Mouse (Mus musculus) midbrain, embryonic 12.5 days (tissue): ENCODE data around the gene Gng11. TPM values are rescaled to one million over a fixed set of nuclear protein-coding genes. Genes with fewer than 3 reads are reported as not detected.

Source experiments
- ATAC-seq: fragments of 200-750 bp; cut with Nextera tagmentation; 2 replicates; pipeline ENCODE4 v1.8.0; 2017; ENCODE audit warnings: low read depth, moderate TSS enrichment, moderate library complexity; ENCODE audit not compliant: low FRiP score
- H3K27ac ChIP-seq: fragments of 300-500 bp; sonication (generic); replicated peaks from 2 replicates; pipeline ENCODE4 v1.5.1; 2016; ENCODE audit warnings: mild to moderate bottlenecking
- H3K27me3 ChIP-seq: fragments of 300-500 bp; sonication (generic); 2 replicates; pipeline ENCODE4 v1.6.1; 2016; ENCODE audit warnings: mild to moderate bottlenecking
- H3K36me3 ChIP-seq: fragments of 300-500 bp; sonication (generic); 2 replicates; pipeline ENCODE4 v1.6.1; 2016
- H3K4me1 ChIP-seq: fragments of 300-500 bp; sonication (generic); 2 replicates; pipeline ENCODE4 v1.6.1; 2016
- H3K4me2 ChIP-seq: fragments of 300-500 bp; sonication (generic); replicated peaks from 2 replicates; pipeline ENCODE4 v1.6.1; 2016; ENCODE audit warnings: mild to moderate bottlenecking, moderate library complexity
- H3K4me3 ChIP-seq: fragments of 300-500 bp; sonication (generic); 2 replicates; pipeline ENCODE4 v1.5.1; 2016; ENCODE audit warnings: mild to moderate bottlenecking
- H3K9ac ChIP-seq: fragments of 300-500 bp; sonication (generic); replicated peaks from 2 replicates; pipeline ENCODE4 v1.6.1; 2016; ENCODE audit warnings: mild to moderate bottlenecking, moderate library complexity
- H3K9me3 ChIP-seq: fragments of 300-500 bp; sonication (generic); 2 replicates; pipeline ENCODE4 v1.6.1; 2016; ENCODE audit warnings: mild to moderate bottlenecking
- WGBS: fragments of 180-500 bp; shearing (Covaris S2); methylation state at CpG from one replicate; pipeline ENCODE4 v1.1.7; 2016; 5-methylcytosine and 5-hydroxymethylcytosine counted together
- polyA plus RNA-seq: library from polyadenylated mRNA; unstranded; fragments of >200 nt; fragmentation: Nextera tagmentation; extraction: Ambion mirVana; gene quantifications from 2 replicates; pipeline ENCODE4 v1.2.1, GENCODE M21; 2016

The Gng11 gene
- polyA plus RNA-seq, 1 experiment from 2014 or later: 34.4 TPM

DNA sequence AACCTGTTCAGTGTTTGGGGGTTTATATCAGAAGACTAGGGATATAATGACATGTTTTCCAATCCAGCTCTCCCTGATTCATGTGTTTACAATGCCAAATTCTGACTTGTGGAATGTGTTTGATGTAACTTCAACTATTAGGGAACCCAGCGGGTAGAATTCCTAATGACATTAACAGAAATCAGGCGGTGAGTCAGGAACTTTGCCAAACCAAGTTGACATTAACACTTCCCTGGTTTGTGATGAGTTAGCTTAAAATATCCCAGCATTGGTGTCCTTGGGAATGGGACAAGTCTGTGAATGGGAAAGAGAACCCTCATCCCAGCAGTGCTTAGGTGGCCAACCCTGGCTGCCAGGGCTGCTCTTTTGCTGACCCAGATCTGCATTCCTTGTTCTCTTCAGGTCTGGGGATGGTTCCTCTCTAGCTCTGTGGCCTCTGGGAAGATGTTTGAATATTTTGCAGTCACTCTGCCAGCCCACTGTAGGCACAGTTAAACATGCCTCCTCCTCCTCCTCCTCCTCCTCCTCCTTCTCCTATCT, 4.9 kb downstream of the Gng11 start:
- 82% methylated on average over 2 of the region's 2 CpGs for WGBS
- no peak overlapping the region for H3K4me3 ChIP-seq
- H3K4me2 ChIP-seq: no peak overlapping the region
- no peak for ATAC-seq
- H3K36me3 ChIP-seq: no peaks in the 10 kb centered on the region
- H3K9me3 ChIP-seq: no peaks in the 10 kb centered on the region
- no peak overlapping the region for H3K27ac ChIP-seq
- H3K27me3 ChIP-seq: 0 out of 2 replicates have a peak, but pooled peaks cover 3% of the 10 kb centered on the region
- no peak overlapping the region for H3K9ac ChIP-seq
- H3K4me1 ChIP-seq: peaks cover 6% of the 10 kb centered on the region

DNA sequence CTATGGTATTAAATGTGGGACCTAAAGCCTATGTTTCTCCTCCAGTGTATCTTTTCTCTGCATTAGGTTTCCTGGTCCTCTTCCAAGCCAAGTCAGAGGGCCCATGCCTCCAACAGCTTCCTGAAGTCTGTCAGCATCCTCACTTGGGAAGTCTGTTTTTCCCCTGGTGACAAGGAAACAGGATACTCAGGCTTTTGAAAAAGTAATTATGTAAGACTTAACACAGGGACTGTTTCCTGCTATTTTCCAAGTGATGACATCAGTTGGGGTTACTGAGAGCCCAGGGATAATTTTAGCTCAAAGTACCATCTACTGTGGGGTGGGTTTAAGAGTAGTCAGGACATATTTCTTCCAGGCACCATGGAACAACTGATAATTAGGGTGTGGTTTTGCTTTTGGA, 5.8 kb downstream of the Gng11 start:
- H3K9ac ChIP-seq: no peak overlapping the region
- H3K4me3 ChIP-seq: no peak overlapping the region
- H3K27ac ChIP-seq: no peak overlapping the region
- H3K4me1 ChIP-seq: no peaks in the 10 kb centered on the region
- no peak for ATAC-seq
- no peaks in the 10 kb centered on the region for H3K27me3 ChIP-seq
- H3K4me2 ChIP-seq: no peak overlapping the region
- no peaks in the 10 kb centered on the region for H3K36me3 ChIP-seq
- H3K9me3 ChIP-seq: no peaks in the 10 kb centered on the region

DNA sequence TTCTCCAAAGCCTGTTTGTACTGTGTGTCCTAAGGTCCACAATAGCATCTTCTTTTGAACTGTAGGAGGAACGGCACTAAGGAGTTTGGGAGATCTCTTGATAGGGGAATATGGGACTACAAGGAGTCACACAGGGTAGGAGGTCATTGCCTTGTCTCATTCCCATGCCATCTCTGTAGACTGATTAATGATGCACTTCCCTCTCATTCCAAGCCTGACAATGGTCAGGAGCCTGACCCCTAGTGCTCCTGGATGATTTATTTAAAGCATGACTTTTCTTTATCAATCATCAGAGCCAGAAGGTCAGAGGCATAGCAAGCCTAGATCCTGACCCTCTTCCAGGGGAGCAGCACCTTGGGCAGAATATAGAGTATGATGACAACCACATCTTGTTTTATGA, 18.9 kb downstream of the Gng11 start:
- no peak for ATAC-seq
- no peaks in the 10 kb centered on the region for H3K4me1 ChIP-seq
- WGBS: 79% methylated on average over 1 of the region's 1 CpGs
- H3K9ac ChIP-seq: no peak overlapping the region
- H3K27ac ChIP-seq: no peak overlapping the region
- no peak overlapping the region for H3K4me3 ChIP-seq
- no peaks in the 10 kb centered on the region for H3K9me3 ChIP-seq
- H3K27me3 ChIP-seq: no peaks in the 10 kb centered on the region
- H3K4me2 ChIP-seq: no peak overlapping the region
- H3K36me3 ChIP-seq: no peaks in the 10 kb centered on the region

DNA sequence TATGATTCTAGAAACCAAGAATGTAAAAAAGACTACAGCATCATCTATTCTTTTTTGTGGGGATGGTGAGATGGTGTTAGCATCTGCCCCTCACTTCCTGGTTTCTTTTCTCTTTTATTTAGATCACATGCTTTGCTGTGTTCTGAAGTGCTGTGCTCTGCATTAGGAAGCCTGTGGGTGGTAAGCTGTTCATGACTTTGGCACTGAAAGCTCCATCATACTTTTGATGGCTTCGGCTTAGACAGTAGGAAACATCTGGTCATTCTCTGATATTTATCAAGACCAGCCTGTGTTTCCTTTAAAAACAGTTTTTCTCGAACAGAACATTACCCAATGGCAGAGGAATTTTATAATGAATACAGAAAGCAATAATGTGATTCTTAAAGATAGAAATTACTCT, 22.7 kb downstream of the Gng11 start:
- H3K4me3 ChIP-seq: no peak overlapping the region
- no peaks in the 10 kb centered on the region for H3K9me3 ChIP-seq
- H3K27me3 ChIP-seq: no peaks in the 10 kb centered on the region
- H3K36me3 ChIP-seq: no peaks in the 10 kb centered on the region
- WGBS: 80% methylated on average over 2 of the region's 2 CpGs
- no peak for ATAC-seq
- no peak overlapping the region for H3K4me2 ChIP-seq
- no peak overlapping the region for H3K9ac ChIP-seq
- H3K27ac ChIP-seq: no peak overlapping the region
- H3K4me1 ChIP-seq: no peaks in the 10 kb centered on the region

DNA sequence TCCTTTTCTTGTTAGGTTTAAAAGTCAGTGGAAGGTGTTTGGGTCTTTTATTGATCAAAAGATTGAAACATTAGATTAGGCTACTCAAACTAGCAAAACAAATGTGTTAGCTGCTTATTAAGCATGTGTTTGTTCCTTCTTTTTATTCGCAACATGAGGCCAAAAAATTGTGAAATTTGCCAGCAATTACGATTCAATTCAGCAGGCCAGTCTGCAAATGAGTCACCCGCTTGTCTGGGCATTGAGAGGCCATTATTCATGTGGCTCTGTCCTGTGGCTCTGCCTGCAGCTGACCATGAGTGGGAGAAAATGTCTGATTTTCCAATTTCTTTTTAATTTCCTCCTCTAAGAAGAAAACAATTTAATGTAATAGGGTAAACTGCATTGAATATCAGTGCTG, 27.3 kb downstream of the Gng11 start:
- H3K4me1 ChIP-seq: no peaks in the 10 kb centered on the region
- no peak overlapping the region for H3K4me3 ChIP-seq
- H3K9ac ChIP-seq: no peak overlapping the region
- H3K27me3 ChIP-seq: no peaks in the 10 kb centered on the region
- no peak overlapping the region for H3K27ac ChIP-seq
- H3K36me3 ChIP-seq: no peaks in the 10 kb centered on the region
- ATAC-seq: no peak
- H3K9me3 ChIP-seq: no peaks in the 10 kb centered on the region
- WGBS: 85% methylated on average over 3 of the region's 3 CpGs
- H3K4me2 ChIP-seq: no peak overlapping the region

DNA sequence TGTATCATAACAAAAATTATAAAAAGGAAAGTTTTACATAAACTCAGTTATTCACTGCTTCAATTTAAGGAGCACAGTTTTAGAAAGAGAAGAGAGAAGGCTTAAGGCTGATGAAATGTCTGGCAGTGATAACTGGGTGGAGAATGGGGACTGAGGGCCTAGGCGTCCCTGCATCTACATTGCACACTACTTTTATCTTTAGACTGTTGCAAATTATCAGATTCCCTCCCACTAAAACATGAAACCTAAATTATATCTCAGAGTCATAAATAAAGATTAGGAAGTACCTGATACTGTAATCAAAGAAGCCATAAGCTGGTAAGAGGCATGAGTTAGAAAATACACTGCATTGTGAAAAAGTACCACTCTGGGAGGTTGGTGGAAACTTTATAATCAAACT, 38.1 kb downstream of the Gng11 start:
- no peak overlapping the region for H3K27ac ChIP-seq
- no peak overlapping the region for H3K9ac ChIP-seq
- H3K27me3 ChIP-seq: no peaks in the 10 kb centered on the region
- no peaks in the 10 kb centered on the region for H3K9me3 ChIP-seq
- ATAC-seq: no peak
- WGBS: 81% methylated on average over 1 of the region's 1 CpGs
- H3K4me3 ChIP-seq: no peak overlapping the region
- no peaks in the 10 kb centered on the region for H3K36me3 ChIP-seq
- H3K4me1 ChIP-seq: no peaks in the 10 kb centered on the region
- no peak overlapping the region for H3K4me2 ChIP-seq

DNA sequence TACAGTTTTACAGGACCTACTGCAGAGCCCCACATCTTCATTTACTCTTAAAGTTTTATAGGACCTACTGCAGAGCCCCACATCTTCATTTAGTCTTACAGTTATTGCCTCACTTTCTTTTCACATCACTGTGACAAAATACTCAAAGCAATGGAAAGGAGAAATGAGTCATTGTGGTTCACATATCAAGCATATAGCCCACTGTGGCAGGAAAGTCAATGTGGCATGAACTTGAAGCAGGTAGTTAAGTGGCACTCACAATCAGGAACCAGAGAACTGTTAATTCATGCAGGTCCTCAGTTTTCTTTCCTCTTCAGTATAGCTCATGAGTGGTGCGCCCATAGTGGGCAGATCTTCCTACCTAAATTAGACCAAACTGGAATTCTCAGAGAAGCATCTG, 43.5 kb downstream of the Gng11 start:
- WGBS: 86% methylated on average over 1 of the region's 1 CpGs
- Histone ChIP-seq H3K9me3 (no peaks in the 10 kb centered on the region), H3K4me1 (no peaks in the 10 kb centered on the region), H3K4me3 (no peak overlapping the region), H3K27ac (no peak overlapping the region), H3K9ac (no peak overlapping the region), H3K4me2 (no peak overlapping the region), H3K36me3 (no peaks in the 10 kb centered on the region), H3K27me3 (no peaks in the 10 kb centered on the region)
- ATAC-seq: no peak

DNA sequence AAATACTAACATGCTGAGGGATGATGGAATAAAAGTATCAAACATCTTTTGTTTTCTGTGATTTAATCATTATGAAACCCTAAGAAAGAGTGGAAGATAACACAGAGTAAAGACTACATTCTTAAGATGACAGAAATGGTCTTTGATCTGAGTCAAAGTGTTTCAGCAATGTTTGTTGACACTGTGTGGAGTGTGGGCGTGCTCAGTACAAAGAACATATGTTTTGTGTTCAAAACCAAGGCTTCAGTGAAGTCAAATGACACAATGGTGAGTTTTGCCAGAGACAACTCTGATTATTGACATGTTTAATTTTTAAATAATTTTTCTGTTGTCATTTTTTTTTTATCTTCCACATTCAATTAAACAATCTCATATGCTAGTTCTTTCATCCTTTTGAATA, 49.1 kb downstream of the Gng11 start:
- no peak for ATAC-seq
- Histone ChIP-seq H3K27ac (no peak overlapping the region), H3K27me3 (no peaks in the 10 kb centered on the region), H3K9me3 (no peaks in the 10 kb centered on the region), H3K9ac (no peak overlapping the region), H3K4me3 (no peak overlapping the region), H3K4me2 (no peak overlapping the region), H3K4me1 (no peaks in the 10 kb centered on the region), H3K36me3 (no peaks in the 10 kb centered on the region)
- 74% methylated on average over 1 of the region's 1 CpGs for WGBS

DNA sequence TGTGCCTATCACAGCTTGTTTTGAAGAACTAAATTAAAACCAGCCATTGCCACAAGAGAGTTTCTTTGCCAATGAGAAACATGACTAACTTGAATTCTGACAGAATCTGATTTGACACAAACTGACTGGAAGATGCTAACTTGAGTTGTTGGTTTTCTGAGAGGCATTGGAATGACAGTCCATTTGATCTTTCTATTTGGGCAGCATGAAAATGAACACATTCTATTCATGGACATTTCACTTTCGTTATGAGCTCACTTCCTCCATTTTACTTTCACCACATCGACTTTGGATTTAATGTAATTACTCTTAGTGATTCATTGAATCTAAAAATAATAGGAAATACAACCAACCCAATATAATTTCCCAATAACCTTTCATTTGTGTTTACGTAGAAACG, 50.7 kb downstream of the Gng11 start:
- Histone ChIP-seq H3K4me3 (no peak overlapping the region), H3K4me1 (no peaks in the 10 kb centered on the region), H3K9ac (no peak overlapping the region), H3K4me2 (no peak overlapping the region), H3K9me3 (no peaks in the 10 kb centered on the region), H3K27me3 (no peaks in the 10 kb centered on the region), H3K27ac (no peak overlapping the region), H3K36me3 (no peaks in the 10 kb centered on the region)
- WGBS: 89% methylated on average over 4 of the region's 4 CpGs
- no peak for ATAC-seq

Other genes with a start within 250 kb of the Gng11 start
- gene Calcr, start 239.2 kb upstream of the Gng11 start, polyA plus RNA-seq: 1.4 and 1.6 TPM in 2 replicates
- gene Tfpi2, start 15.0 kb upstream of the Gng11 start, polyA plus RNA-seq: 0.20 and 0.46 TPM in 2 replicates
- gene Gngt1, start 10.1 kb upstream of the Gng11 start, polyA plus RNA-seq: not detected in 2 replicates
- 53.0 and 53.5 TPM in 2 replicates for gene Bet1, start 83.1 kb downstream of the Gng11 start, polyA plus RNA-seq